Mouse (Mus musculus): ENCODE data around the gene Ube2l3. TPM values are rescaled to one million over a fixed set of nuclear protein-coding genes. Genes with fewer than 3 reads are reported as not detected.
A peak's percentile ranks its signal among the peaks of the same experiment; 100 is the strongest.

The Ube2l3 gene
- polyA plus RNA-seq, 1 experiment from 2014 or later = 149 TPM

DNA sequence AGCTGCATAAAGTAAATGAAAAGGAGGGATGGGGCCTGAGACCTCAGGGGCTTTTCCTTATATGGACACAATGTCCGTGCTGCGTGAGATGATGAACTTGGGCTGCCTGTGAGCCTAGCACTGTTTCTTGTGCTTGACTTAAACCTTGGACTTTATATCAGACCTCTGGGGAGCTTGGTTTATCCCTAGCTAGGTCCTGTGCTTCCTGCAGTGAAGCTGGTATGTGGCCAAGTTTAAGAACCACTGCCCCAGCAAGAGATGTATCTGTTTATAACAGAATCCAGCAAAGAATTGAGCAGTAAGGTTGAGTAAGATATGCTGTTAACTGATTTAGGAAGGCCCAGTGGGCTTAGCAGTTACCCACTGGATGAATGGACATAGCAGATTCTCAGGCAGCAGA lies 37.0 kb upstream of the Ube2l3 start:
- DNase-seq = no peak
- no peaks in the 10 kb centered on the region for H3K36me3 ChIP-seq (replicated peaks; ENCODE audit: insufficient read depth, low read length)
- 85% methylated on average over 2 of the region's 2 CpGs for WGBS (ENCODE audit: insufficient replicate concordance)
- no peak for ATAC-seq
- TF ChIP-seq CTCF (IDR thresholded peaks at IDR 0.05; ENCODE audit: low read depth) (no peak), EP300 (IDR thresholded peaks at IDR 0.05; ENCODE audit: low read depth) (no peak)
- no peak overlapping the region for H3K27ac ChIP-seq (ENCODE audit: low read depth)
- no peaks in the 10 kb centered on the region for H3K27me3 ChIP-seq (ENCODE audit: insufficient read depth, low read length)
- no peak overlapping the region for H3K9ac ChIP-seq (replicated peaks)
- no peak overlapping the region for H3K4me2 ChIP-seq (ENCODE audit: low read depth, low read length)
- no peak overlapping the region for H3K4me3 ChIP-seq (ENCODE audit: low read depth, low read length)
- H3K9me3 ChIP-seq (ENCODE audit: low read length) = no peaks in the 10 kb centered on the region
- H3K4me1 ChIP-seq (ENCODE audit: insufficient read depth) = peaks cover 56% of the 10 kb centered on the region

DNA sequence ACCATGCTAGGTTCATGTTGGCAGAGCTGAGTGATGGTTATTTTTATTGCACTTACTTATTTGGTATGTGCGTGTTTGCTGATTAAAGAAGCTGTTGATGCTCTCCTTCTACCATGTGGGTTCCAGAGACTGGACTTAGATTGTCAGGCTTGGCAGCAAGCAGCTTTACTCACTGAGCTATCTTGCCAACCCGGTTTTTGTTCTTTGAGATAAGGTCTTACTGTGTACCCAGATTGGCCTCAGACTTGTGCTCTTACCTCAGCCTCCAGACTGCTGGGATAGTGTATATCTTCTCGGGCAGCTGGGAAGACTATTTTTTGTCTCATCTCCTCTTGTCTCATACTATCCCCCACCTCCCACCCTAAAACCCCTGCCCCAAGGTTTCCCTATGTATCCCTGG lies 35.2 kb upstream of the Ube2l3 start:
- Histone ChIP-seq H3K27me3 (ENCODE audit: insufficient read depth, low read length) (no peaks in the 10 kb centered on the region), H3K9ac (replicated peaks) (no peak overlapping the region), H3K4me1 (ENCODE audit: insufficient read depth) (peaks cover 54% of the 10 kb centered on the region), H3K27ac (ENCODE audit: low read depth) (no peak overlapping the region), H3K4me2 (ENCODE audit: low read depth, low read length) (no peak overlapping the region), H3K36me3 (replicated peaks; ENCODE audit: insufficient read depth, low read length) (no peaks in the 10 kb centered on the region), H3K9me3 (ENCODE audit: low read length) (no peaks in the 10 kb centered on the region), H3K4me3 (ENCODE audit: low read depth, low read length) (no peak overlapping the region)
- ATAC-seq = peak; percentile 11; the same call in 1 of the 2 replicates
- TF ChIP-seq EP300 (IDR thresholded peaks at IDR 0.05; ENCODE audit: low read depth) (peak; percentile 91), CTCF (IDR thresholded peaks at IDR 0.05; ENCODE audit: low read depth) (no peak)
- DNase-seq = no peak
- WGBS (ENCODE audit: insufficient replicate concordance) = 39% methylated on average over 3 of the region's 3 CpGs

DNA sequence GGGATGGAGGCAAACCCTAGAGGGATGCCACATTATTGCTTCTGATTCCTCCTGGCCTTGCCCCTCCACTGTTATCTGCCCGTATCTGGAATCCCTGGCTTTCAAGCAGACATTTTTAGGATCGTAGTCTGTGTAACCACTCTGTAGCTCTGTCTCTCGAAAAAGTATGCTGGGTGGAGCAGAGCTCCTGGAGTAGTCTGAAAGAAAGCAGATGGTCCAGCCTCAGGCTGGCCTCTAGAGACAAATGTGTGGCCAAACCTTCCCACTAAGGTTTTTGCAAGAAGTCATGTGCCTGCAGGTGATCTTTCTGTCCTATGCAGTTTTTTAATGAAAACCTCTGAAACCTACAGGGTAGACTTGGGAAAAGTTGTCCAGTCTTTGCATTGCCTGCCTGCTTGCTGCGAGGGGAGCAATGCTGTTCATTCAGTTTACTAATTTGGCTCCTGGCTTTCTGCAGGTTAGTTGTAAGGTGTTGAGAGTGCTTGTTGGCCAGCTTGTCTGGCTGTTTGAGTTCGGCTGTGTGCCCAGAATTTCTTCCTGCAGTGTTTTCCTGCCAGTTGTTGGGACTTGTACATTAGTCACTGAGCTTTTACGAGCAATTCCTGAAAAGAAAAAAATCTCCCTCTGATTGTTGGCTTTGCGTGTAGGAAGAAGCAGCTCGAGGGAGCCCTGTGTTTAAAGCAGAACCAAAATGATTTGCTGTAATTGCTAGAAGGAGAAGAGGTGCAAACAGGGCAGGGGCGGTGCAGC lies 32.6 kb upstream of the Ube2l3 start:
- H3K4me2 ChIP-seq (ENCODE audit: low read depth, low read length) = peak overlapping the region; percentile 98
- WGBS (ENCODE audit: insufficient replicate concordance) = 33% methylated on average over 9 of the region's 9 CpGs
- DNase-seq = no peak
- no peaks in the 10 kb centered on the region for H3K27me3 ChIP-seq (ENCODE audit: insufficient read depth, low read length)
- no peaks in the 10 kb centered on the region for H3K36me3 ChIP-seq (replicated peaks; ENCODE audit: insufficient read depth, low read length)
- peak overlapping the region; percentile 83; the same call in 1 of the 2 replicates for H3K27ac ChIP-seq (ENCODE audit: low read depth)
- no peak for ATAC-seq
- peaks cover 51% of the 10 kb centered on the region for H3K4me1 ChIP-seq (ENCODE audit: insufficient read depth)
- no peaks in the 10 kb centered on the region for H3K9me3 ChIP-seq (ENCODE audit: low read length)
- TF ChIP-seq EP300 (IDR thresholded peaks at IDR 0.05; ENCODE audit: low read depth) = no peak
- TF ChIP-seq CTCF (IDR thresholded peaks at IDR 0.05; ENCODE audit: low read depth) = no peak
- no peak overlapping the region for H3K9ac ChIP-seq (replicated peaks)
- H3K4me3 ChIP-seq (ENCODE audit: low read depth, low read length) = peak overlapping the region; percentile 97; the same call in 1 of the 2 replicates

DNA sequence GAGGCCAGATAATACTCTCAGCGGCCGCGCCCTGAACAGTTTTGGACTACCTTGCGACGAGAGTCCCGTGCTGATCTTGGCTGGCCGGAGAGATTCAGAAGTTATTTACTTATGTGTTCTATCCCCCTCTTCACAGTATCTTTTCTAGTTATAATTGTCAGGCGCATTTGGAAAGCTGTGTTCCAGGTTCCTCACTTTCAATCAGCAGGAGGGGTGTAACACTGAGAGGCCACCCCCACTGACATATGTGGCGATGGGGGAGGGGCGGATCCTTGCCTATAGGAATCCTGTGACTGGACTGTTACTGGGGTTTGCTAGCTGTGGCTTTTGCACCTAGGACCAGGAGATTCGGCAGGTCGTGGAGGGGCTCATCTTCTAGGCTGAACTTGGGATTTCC lies 32.0 kb upstream of the Ube2l3 start:
- WGBS (ENCODE audit: insufficient replicate concordance) = 3% methylated on average over 12 of the region's 12 CpGs

DNA sequence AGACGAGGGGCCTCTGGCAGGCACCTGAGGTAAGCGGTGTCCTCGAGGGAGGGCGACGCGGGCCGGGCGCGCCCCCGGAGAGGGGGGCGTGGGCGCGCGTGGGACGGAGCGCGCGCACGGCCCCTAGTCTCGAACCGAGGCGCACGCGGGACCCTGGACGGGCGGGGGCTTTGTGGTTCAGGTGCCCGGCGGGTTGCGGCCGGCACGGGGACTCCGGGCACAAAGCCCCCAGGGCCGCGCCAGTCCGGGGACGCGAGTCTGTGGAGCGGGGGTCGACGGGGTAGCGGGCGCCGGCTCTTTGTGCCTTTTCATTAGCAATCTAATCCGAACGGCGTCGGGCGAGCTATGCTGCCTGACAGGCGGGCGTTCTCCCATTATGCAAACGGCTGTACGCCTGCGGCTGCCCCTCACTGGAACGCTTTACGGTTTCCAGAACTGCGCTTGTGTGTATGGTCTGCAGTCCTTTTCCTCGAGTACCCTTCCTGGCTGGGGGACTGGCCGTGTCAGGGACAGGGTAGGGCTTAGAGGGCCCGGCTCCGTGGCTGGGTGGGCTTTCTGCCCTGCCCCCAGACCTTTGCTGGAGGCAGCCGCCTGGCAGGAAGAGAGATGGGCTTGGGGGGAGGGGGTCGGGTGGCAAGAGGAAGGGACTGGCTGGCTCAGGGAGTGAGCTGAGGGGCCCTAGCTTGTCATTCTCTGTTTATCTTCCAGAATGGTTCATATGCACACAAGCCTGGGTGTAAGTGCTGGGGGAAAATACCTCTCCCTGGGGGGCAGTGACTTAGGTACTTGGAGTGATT lies 31.5 kb upstream of the Ube2l3 start:
- H3K9ac ChIP-seq (replicated peaks) = peak overlapping the region; percentile 96
- ATAC-seq (peak; percentile 51), DNase-seq (peak; percentile 60)
- under 1% methylated on average over 54 of the region's 62 CpGs for WGBS (ENCODE audit: insufficient replicate concordance)
- no peak for TF ChIP-seq EP300 (IDR thresholded peaks at IDR 0.05; ENCODE audit: low read depth)
- no peak for TF ChIP-seq CTCF (IDR thresholded peaks at IDR 0.05; ENCODE audit: low read depth)
- H3K4me2 ChIP-seq (ENCODE audit: low read depth, low read length) = peak overlapping the region; percentile 98
- no peaks in the 10 kb centered on the region for H3K36me3 ChIP-seq (replicated peaks; ENCODE audit: insufficient read depth, low read length)
- no peaks in the 10 kb centered on the region for H3K27me3 ChIP-seq (ENCODE audit: insufficient read depth, low read length)
- H3K9me3 ChIP-seq (ENCODE audit: low read length) = no peaks in the 10 kb centered on the region
- peak overlapping the region; percentile 83 for H3K27ac ChIP-seq (ENCODE audit: low read depth)
- peak overlapping the region; percentile 97 for H3K4me3 ChIP-seq (ENCODE audit: low read depth, low read length)
- H3K4me1 ChIP-seq (ENCODE audit: insufficient read depth) = peaks cover 39% of the 10 kb centered on the region

More for the DNA sequence above, 32.0 kb upstream of the Ube2l3 start:
- TF ChIP-seq EP300 (IDR thresholded peaks at IDR 0.05; ENCODE audit: low read depth) (no peak), CTCF (IDR thresholded peaks at IDR 0.05; ENCODE audit: low read depth) (no peak)
- H3K27me3 ChIP-seq (ENCODE audit: insufficient read depth, low read length) = no peaks in the 10 kb centered on the region
- H3K36me3 ChIP-seq (replicated peaks; ENCODE audit: insufficient read depth, low read length) = no peaks in the 10 kb centered on the region
- peak overlapping the region; percentile 97 for H3K4me3 ChIP-seq (ENCODE audit: low read depth, low read length)
- ATAC-seq = no peak
- H3K4me2 ChIP-seq (ENCODE audit: low read depth, low read length) = peak overlapping the region; percentile 98
- H3K4me1 ChIP-seq (ENCODE audit: insufficient read depth) = peaks cover 45% of the 10 kb centered on the region
- no peaks in the 10 kb centered on the region for H3K9me3 ChIP-seq (ENCODE audit: low read length)
- peak overlapping the region; percentile 96 for H3K9ac ChIP-seq (replicated peaks)
- peak; percentile 61 for DNase-seq
- H3K27ac ChIP-seq (ENCODE audit: low read depth) = peak overlapping the region; percentile 83; the same call in 1 of the 2 replicates

Data from liver, postnatal 0 days (tissue).